Mouse (Mus musculus) cerebellum, postnatal 4 days (tissue): ENCODE results near the gene Cd200r4.

Experiments used
- DNase-seq, 2 experiments: peaks; one replicate each; pipeline ENCODE4 v3.0.0; 2022; ENCODE audit warnings: low spot score in 2 of 2, mixed read lengths in 1 of 2

Cd200r4 gene

DNA sequence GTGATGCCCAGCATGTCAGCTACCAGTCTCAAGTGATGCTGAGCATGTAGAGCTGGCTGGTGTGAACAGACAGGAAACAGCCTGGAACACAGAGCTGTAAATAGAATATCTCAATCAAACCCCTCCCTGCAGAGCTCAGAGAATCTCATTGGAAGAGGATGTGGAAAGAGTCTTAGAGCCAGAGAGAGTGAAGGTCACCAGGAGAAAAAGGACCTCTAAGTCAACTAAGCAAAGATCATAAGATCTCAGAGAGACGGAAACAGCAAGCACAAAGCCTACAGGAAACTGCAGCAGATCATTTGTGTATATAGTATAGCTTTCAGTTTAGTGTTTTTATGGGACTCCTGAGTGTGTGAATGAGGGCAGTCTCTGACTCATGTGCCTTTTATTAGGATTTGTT, 63.6 kb downstream of the Cd200r4 start:
- no peak for DNase-seq

DNA sequence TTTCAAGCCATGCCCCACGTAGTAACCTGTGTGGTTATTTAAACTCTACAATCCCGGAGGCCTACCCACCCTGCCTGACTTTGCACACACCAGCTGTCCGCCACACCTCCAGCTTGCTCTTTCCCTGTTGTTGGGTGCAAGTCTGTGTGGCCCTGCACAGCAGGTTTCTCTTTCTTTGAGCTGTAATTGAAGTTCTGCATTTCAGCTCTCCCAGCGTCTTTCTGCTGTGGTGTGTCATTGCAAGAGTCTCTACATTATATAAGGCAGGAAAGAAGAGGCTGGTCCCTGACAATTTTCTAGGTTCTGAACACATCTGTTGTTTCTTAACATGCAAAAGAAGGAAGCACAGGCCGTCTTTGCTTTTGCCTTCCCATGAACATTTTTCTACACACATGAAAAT, 65.1 kb downstream of the Cd200r4 start:
- DNase-seq: no peak

DNA sequence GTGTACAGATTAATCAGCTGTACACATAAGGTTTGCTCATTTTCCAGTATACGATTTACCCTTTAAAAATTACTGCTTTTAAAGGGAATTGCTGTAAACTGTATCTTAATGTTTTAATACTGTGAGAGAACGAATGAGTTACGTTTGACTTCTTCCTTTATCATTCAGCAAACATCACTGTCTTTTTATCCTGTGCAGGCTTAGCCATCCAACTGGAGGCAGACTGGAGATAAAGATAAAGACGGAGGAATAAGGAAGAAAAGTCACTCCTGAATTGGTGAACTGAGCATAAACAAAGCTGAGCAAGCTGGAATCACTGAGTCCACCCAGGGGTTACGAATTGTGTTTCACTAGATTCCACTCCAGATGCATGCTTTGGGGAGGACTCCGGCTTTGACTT, 66.1 kb downstream of the Cd200r4 start:
- DNase-seq: no peak
